Mouse (Mus musculus) ovary, postnatal 36 days (tissue): ENCODE results near the gene Celf5.

Experiments used
- DNase-seq: peaks from one replicate; pipeline ENCODE4 v3.0.0; 2022; ENCODE audit warnings: low spot score, mixed read lengths

Gene Celf5

GRCm38 (mm10) chr10:81482533-81482889, at the start of gene Celf5:
Gene Celf5, minus strand, starts transcription at chr10:81482709.
- DNase-seq, result peak; percentile 54

GRCm38 (mm10) chr10:81526779-81527178, 44.3 kb upstream of the Celf5 start:
- peak; percentile 75 for DNase-seq

GRCm38 (mm10) chr10:81525017-81525694, 42.6 kb upstream of the Celf5 start:
- no peak for DNase-seq

GRCm38 (mm10) chr10:81524051-81524605, 41.6 kb upstream of the Celf5 start, which contains the start of gene Gna15:
Gene Gna15, minus strand, starts transcription at chr10:81524225.
- no peak for DNase-seq

GRCm38 (mm10) chr10:81523570-81523969, 41.1 kb upstream of the Celf5 start:
- no peak for DNase-seq

GRCm38 (mm10) chr10:81523142-81523541, 40.6 kb upstream of the Celf5 start:
- DNase-seq, result no peak

- DNase-seq, result no peak
These were observed 37.5 kb upstream of the Celf5 start for GRCm38 (mm10) chr10:81519978-81520365.

GRCm38 (mm10) chr10:81519227-81519977, 36.9 kb upstream of the Celf5 start:
- DNase-seq, result no peak

- peak; percentile 63 for DNase-seq
These were observed 36.0 kb upstream of the Celf5 start for GRCm38 (mm10) chr10:81518546-81518945.

- DNase-seq, result no peak
These were observed 34.7 kb upstream of the Celf5 start for GRCm38 (mm10) chr10:81517227-81517626.

GRCm38 (mm10) chr10:81513798-81514197, 31.3 kb upstream of the Celf5 start:
- DNase-seq, result no peak

GRCm38 (mm10) chr10:81510246-81510810, 27.8 kb upstream of the Celf5 start:
- DNase-seq, result no peak

GRCm38 (mm10) chr10:81507691-81508489, 25.4 kb upstream of the Celf5 start:
- no peak for DNase-seq

- DNase-seq, result no peak
These were observed 24.6 kb upstream of the Celf5 start for GRCm38 (mm10) chr10:81507095-81507494.

GRCm38 (mm10) chr10:81505016-81505664, 22.6 kb upstream of the Celf5 start:
- DNase-seq, result no peak

- peak; percentile 83 for DNase-seq
These were observed 20.1 kb upstream of the Celf5 start for GRCm38 (mm10) chr10:81502658-81503057.

- DNase-seq, result no peak
These were observed 19.4 kb upstream of the Celf5 start for GRCm38 (mm10) chr10:81501863-81502262.

GRCm38 (mm10) chr10:81500032-81500431, 17.5 kb upstream of the Celf5 start, which contains the start of gene S1pr4:
Gene S1pr4, minus strand, starts transcription at chr10:81500132.
- no peak for DNase-seq

- DNase-seq, result no peak
These were observed 16.9 kb upstream of the Celf5 start for GRCm38 (mm10) chr10:81499250-81499901.

- DNase-seq, result no peak
These were observed 16.1 kb upstream of the Celf5 start for GRCm38 (mm10) chr10:81498316-81499249.
